Mouse (Mus musculus) cerebellum, adult 2 months (tissue): Measurements from ENCODE around the gene Cmah.

ENCODE experiments used
- CTCF ChIP-seq: fragments of 200-500 bp; IDR thresholded peaks from 2 replicates; pipeline ENCODE4 v1.5.1; 2011; ENCODE audit warnings: low read depth, mild to moderate bottlenecking, control low read depth, low read length, moderate library complexity, borderline replicate concordance; ENCODE audit not compliant: insufficient read depth
- POLR2A ChIP-seq: fragments of 200-500 bp; IDR thresholded peaks from 2 replicates; pipeline ENCODE4 v1.6.1; 2011; ENCODE audit warnings: low read length, control low read depth, borderline replicate concordance; ENCODE audit not compliant: insufficient read depth

DNA sequence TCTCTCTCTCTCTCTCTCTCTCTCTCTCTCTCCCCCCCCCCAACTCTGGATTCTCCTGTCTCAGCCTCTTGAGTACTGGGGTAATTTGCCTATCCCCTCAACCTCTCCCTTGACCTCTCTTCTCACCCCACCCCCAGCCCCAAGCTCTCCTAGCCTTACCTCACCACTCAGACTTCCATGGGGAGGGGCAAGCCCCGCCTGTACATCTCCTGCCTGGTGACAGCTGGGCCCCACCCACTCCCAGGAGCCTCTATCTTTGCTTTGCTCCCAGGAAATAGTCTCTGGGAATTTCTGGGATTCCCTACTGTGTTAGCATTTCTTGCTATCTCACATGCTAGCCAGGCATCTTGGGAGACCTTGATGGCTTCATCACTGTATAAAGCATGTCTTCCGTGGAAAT is 199.7 kb downstream of the Cmah start:
- no peak for TF ChIP-seq CTCF
- no peak for TF ChIP-seq POLR2A
